Mouse (Mus musculus) limb, embryonic 15.5 days (tissue): Measurements from ENCODE around the gene Nmur1. TPM values are rescaled to one million over a fixed set of nuclear protein-coding genes. Genes with fewer than 3 reads are reported as not detected.

Source experiments
- ATAC-seq: fragments of 200-750 bp; cut with Nextera tagmentation; 2 replicates; pipeline ENCODE4 v1.8.0; 2017; ENCODE audit warnings: low read depth, moderate TSS enrichment; ENCODE audit not compliant: insufficient number of reproducible peaks, low FRiP score, low TSS enrichment
- H3K27ac ChIP-seq: fragments of 300-500 bp; sonication (generic); 2 replicates; pipeline ENCODE4 v1.5.1; 2015; ENCODE audit warnings: moderate library complexity, mild to moderate bottlenecking, inconsistent platforms
- H3K27me3 ChIP-seq: fragments of 300-500 bp; sonication (generic); 2 replicates; pipeline ENCODE4 v1.6.1; 2015; ENCODE audit warnings: inconsistent platforms
- H3K36me3 ChIP-seq: fragments of 300-500 bp; sonication (generic); 2 replicates; pipeline ENCODE4 v1.6.1; 2015; ENCODE audit warnings: inconsistent platforms
- H3K4me1 ChIP-seq: fragments of 300-500 bp; sonication (generic); 2 replicates; pipeline ENCODE4 v1.6.1; 2015; ENCODE audit warnings: inconsistent platforms
- H3K4me2 ChIP-seq: fragments of 300-500 bp; sonication (generic); 2 replicates; pipeline ENCODE4 v1.6.1; 2015; ENCODE audit warnings: mild to moderate bottlenecking, inconsistent platforms
- H3K4me3 ChIP-seq: fragments of 300-500 bp; sonication (generic); 2 replicates; pipeline ENCODE4 v1.5.1; 2015; ENCODE audit warnings: mild to moderate bottlenecking, inconsistent platforms
- H3K9ac ChIP-seq: fragments of 300-500 bp; sonication (generic); 2 replicates; pipeline ENCODE4 v1.6.1; 2015; ENCODE audit warnings: inconsistent platforms
- H3K9me3 ChIP-seq: fragments of 300-500 bp; sonication (generic); 2 replicates; pipeline ENCODE4 v1.6.1; 2016; ENCODE audit warnings: inconsistent platforms
- WGBS: fragments of 180-500 bp; shearing (Covaris S2); methylation state at CpG from one replicate; pipeline ENCODE4 v1.1.7; 2015; 5-methylcytosine and 5-hydroxymethylcytosine counted together
- polyA plus RNA-seq: library from polyadenylated mRNA; unstranded; fragments of >200 nt; fragmentation: Nextera tagmentation; extraction: Ambion mirVana; gene quantifications from 2 replicates; pipeline ENCODE4 v1.2.1, GENCODE M21; 2015

The Nmur1 gene
- polyA plus RNA-seq, 1 experiment from 2014 or later, result not detected

DNA sequence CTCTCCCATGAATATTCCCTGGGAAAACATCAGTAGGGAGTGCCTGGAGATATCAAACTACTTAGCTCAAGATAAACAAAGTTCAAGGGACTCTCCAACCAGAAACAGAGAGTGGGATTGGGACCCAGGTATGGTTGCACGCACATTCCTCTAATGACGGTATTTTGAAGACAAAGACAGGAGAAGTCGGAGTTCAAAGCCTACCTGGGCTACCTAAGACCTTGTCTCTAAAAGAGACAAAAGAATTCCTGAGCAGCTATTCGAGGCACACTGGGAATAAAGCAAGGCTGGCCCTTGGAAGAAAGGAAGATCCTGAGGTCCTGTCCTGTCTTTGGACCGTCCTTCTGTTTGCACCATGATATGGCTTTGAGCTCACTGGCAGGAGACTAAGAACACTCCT is 26.7 kb upstream of the Nmur1 start:
- Histone ChIP-seq H3K9me3 (no peaks in the 10 kb centered on the region), H3K36me3 (no peaks in the 10 kb centered on the region), H3K9ac (no peak overlapping the region), H3K27me3 (no peaks in the 10 kb centered on the region), H3K27ac (no peak overlapping the region), H3K4me3 (no peak overlapping the region), H3K4me2 (no peak overlapping the region), H3K4me1 (peaks cover 10% of the 10 kb centered on the region)
- WGBS, result 74% methylated on average over 5 of the region's 5 CpGs
- ATAC-seq, result no peak

GRCm38 (mm10) chr1:86449966-86450365 is 23.9 kb upstream of the Nmur1 start:
- Histone ChIP-seq H3K4me1 (peaks cover 13% of the 10 kb centered on the region), H3K27me3 (no peaks in the 10 kb centered on the region), H3K4me2 (no peak overlapping the region), H3K27ac (no peak overlapping the region), H3K4me3 (no peak overlapping the region), H3K36me3 (no peaks in the 10 kb centered on the region), H3K9me3 (no peaks in the 10 kb centered on the region), H3K9ac (no peak overlapping the region)
- 25% methylated on average over 6 of the region's 6 CpGs for WGBS
- ATAC-seq, result no peak

- Histone ChIP-seq H3K4me1 (peaks cover 24% of the 10 kb centered on the region), H3K4me2 (no peak overlapping the region), H3K4me3 (no peak overlapping the region), H3K9me3 (no peaks in the 10 kb centered on the region), H3K9ac (no peak overlapping the region), H3K27ac (peak overlapping the region; percentile 78), H3K27me3 (no peaks in the 10 kb centered on the region), H3K36me3 (no peaks in the 10 kb centered on the region)
- 16% methylated on average over 4 of the region's 4 CpGs for WGBS
- ATAC-seq, result no peak
Observed at GRCm38 (mm10) chr1:86448272-86448671, 22.2 kb upstream of the Nmur1 start.

DNA sequence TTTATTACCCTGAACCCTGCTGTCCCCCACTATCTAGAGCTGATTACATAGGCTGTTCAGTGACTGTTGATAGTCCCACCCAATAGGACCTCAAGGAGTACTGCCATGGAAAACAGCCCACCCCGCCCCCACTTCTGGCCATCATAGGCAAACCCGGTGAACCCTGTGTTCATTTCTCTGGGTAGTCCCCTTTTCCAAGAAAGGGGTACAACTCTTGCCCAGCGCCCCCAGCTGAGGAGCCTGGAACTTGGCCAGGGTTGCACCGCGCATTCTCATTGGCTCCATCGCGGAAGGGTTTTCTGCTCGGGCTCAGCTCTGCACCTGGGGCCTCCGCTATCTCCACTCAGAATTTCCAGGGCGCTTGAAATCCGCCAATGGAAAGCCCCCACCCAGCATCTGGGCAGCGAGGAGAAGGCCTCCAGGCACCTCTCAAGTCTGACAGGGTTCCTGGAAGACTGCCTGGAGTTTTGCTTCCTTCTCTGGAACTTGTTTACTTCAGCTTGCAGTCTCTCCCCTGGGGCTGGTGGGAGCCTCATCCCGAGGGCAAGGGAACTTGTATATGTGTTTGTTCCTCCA is 21.7 kb upstream of the Nmur1 start:
- Histone ChIP-seq H3K9ac (no peak overlapping the region), H3K4me2 (no peak overlapping the region), H3K27ac (peak overlapping the region; percentile 78), H3K4me1 (peaks cover 30% of the 10 kb centered on the region), H3K4me3 (no peak overlapping the region), H3K9me3 (no peaks in the 10 kb centered on the region), H3K36me3 (no peaks in the 10 kb centered on the region), H3K27me3 (no peaks in the 10 kb centered on the region)
- WGBS, result 31% methylated on average over 13 of the region's 13 CpGs
- 0 out of 2 replicates have a peak, but pooled peaks have one; percentile 18 for ATAC-seq

- Histone ChIP-seq H3K9ac (peak overlapping the region; percentile 65; the same call in 1 of the 2 replicates), H3K36me3 (no peaks in the 10 kb centered on the region), H3K27me3 (no peaks in the 10 kb centered on the region), H3K27ac (peak overlapping the region; percentile 100), H3K4me1 (peaks cover 44% of the 10 kb centered on the region), H3K4me2 (peak overlapping the region; percentile 89), H3K9me3 (no peaks in the 10 kb centered on the region), H3K4me3 (peak overlapping the region; percentile 50)
- ATAC-seq, result no peak
- WGBS, result 46% methylated on average over 8 of the region's 8 CpGs
Observed at GRCm38 (mm10) chr1:86443386-86444172, 17.6 kb upstream of the Nmur1 start.

GRCm38 (mm10) chr1:86442832-86443231 is 16.8 kb upstream of the Nmur1 start:
- Histone ChIP-seq H3K27me3 (no peaks in the 10 kb centered on the region), H3K4me2 (peak overlapping the region; percentile 89), H3K27ac (peak overlapping the region; percentile 100), H3K36me3 (no peaks in the 10 kb centered on the region), H3K4me3 (peak overlapping the region; percentile 50), H3K9me3 (no peaks in the 10 kb centered on the region), H3K9ac (peak overlapping the region; percentile 65), H3K4me1 (peaks cover 43% of the 10 kb centered on the region)
- no peak for ATAC-seq
- WGBS, result 4% methylated on average over 24 of the region's 24 CpGs

GRCm38 (mm10) chr1:86441980-86442831 is 16.2 kb upstream of the Nmur1 start:
- Histone ChIP-seq H3K9ac (peak overlapping the region; percentile 65), H3K27me3 (no peaks in the 10 kb centered on the region), H3K4me2 (peak overlapping the region; percentile 89), H3K4me1 (peaks cover 43% of the 10 kb centered on the region), H3K36me3 (no peaks in the 10 kb centered on the region), H3K27ac (peak overlapping the region; percentile 100), H3K4me3 (peak overlapping the region; percentile 50), H3K9me3 (no peaks in the 10 kb centered on the region)
- ATAC-seq, result peak; percentile 70
- under 1% methylated on average over 81 of the region's 81 CpGs for WGBS

DNA sequence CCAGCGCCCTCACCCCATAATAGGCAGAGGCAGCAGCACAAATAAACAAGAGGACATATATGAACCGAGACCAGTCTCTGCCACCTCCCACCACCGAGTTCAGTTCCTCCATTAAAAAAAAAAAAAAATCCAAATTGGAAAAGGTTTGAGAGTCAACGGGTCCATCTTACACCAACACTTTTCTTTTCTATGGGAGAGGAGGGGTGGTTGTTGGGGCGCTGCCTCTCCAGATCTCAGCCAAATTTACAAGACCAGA is 15.6 kb upstream of the Nmur1 start:
- Histone ChIP-seq H3K27me3 (no peaks in the 10 kb centered on the region), H3K4me2 (peak overlapping the region; percentile 89), H3K9me3 (no peaks in the 10 kb centered on the region), H3K4me3 (peak overlapping the region; percentile 50), H3K36me3 (no peaks in the 10 kb centered on the region), H3K4me1 (peaks cover 44% of the 10 kb centered on the region), H3K9ac (peak overlapping the region; percentile 65), H3K27ac (peak overlapping the region; percentile 100)
- 3% methylated on average over 5 of the region's 5 CpGs for WGBS
- no peak for ATAC-seq

- H3K27ac ChIP-seq, result peak overlapping the region; percentile 100
- WGBS, result under 1% methylated on average over 29 of the region's 29 CpGs
- peaks cover 49% of the 10 kb centered on the region for H3K4me1 ChIP-seq
Observed at GRCm38 (mm10) chr1:86440887-86441723, 15.1 kb upstream of the Nmur1 start.

GRCm38 (mm10) chr1:86440171-86440886 is 14.3 kb upstream of the Nmur1 start:
- no peaks in the 10 kb centered on the region for H3K9me3 ChIP-seq
- H3K9ac ChIP-seq, result peak overlapping the region; percentile 23; the same call in 1 of the 2 replicates
- H3K4me1 ChIP-seq, result peaks cover 56% of the 10 kb centered on the region
- H3K4me3 ChIP-seq, result peak overlapping the region; percentile 50
- H3K27ac ChIP-seq, result peak overlapping the region; percentile 100
- H3K27me3 ChIP-seq, result no peaks in the 10 kb centered on the region
- WGBS, result 5% methylated on average over 18 of the region's 18 CpGs
- peak; percentile 74 for ATAC-seq
- no peaks in the 10 kb centered on the region for H3K36me3 ChIP-seq
- peak overlapping the region; percentile 89 for H3K4me2 ChIP-seq

More at GRCm38 (mm10) chr1:86440887-86441723, 15.1 kb upstream of the Nmur1 start:
- Histone ChIP-seq H3K4me3 (peak overlapping the region; percentile 50), H3K4me2 (peak overlapping the region; percentile 89), H3K36me3 (no peaks in the 10 kb centered on the region), H3K9ac (peak overlapping the region; percentile 65), H3K27me3 (no peaks in the 10 kb centered on the region), H3K9me3 (no peaks in the 10 kb centered on the region)
- ATAC-seq, result peak; percentile 28; the same call in 1 of the 2 replicates
